ENCODE assay signal across 20 mouse cellular contexts in genomic region chr2:164898008-164898407, GRCm38 (mm10). TPM values are rescaled to one million over a fixed set of nuclear protein-coding genes. Genes with fewer than 3 reads are reported as not detected.
DNase-seq lines count a peak whose midpoint lies in the region; TF ChIP-seq lines count a peak whose summit lies in the region.
"Had no signal": no experiment of that assay in that cellular context is flagged by ENCODE, and none has a peak within 500 bp of the region (broad histone marks: within the 10 kb centered on the region; RNA-seq: fewer than 3 reads in every experiment).

No protein-coding gene starts in this region.

- no peak for TF ChIP-seq POLR2A in thymus, adult 2 months (IDR thresholded peaks at IDR 0.05; ENCODE audit: control insufficient read depth, extremely low read depth, insufficient read depth, low read length, poor library complexity)
- TF ChIP-seq POLR2A in kidney, adult 2 months (IDR thresholded peaks at IDR 0.05; ENCODE audit: low read depth, low read length): no peak

- H3K27ac ChIP-seq in thymus, adult 2 months (ENCODE audit: control insufficient read depth, insufficient read depth, low read length): no peak overlapping the region
- no peak overlapping the region for H3K27ac ChIP-seq in kidney, adult 2 months (ENCODE audit: insufficient read depth, low read depth, low read length)
- H3K27ac ChIP-seq: forebrain, embryonic 10.5 days; forebrain, embryonic 13.5 days; hindbrain, embryonic 12.5 days; hindbrain, embryonic 15.5 days had no signal

- peaks cover 76% of the 10 kb centered on the region for H3K36me3 ChIP-seq in thymus, adult 2 months (ENCODE audit: control insufficient read depth, insufficient read depth, low read length)
- H3K36me3 ChIP-seq in kidney, adult 2 months (ENCODE audit: control insufficient read depth, insufficient read depth, low read length): peaks cover 3% of the 10 kb centered on the region

- WGBS in thymus, adult 2 months: 97% methylated on average over 7 of the region's 7 CpGs
- 93% methylated on average over 7 of the region's 7 CpGs for WGBS in kidney, adult 2 months

- peaks cover 28% of the 10 kb centered on the region for H3K4me1 ChIP-seq in thymus, adult 2 months (replicated peaks; ENCODE audit: control insufficient read depth, insufficient read depth, low read length)
- no peaks in the 10 kb centered on the region for H3K4me1 ChIP-seq in kidney, adult 2 months (ENCODE audit: control insufficient read depth, insufficient read depth, low read length)
- H3K4me1 ChIP-seq: forebrain, embryonic 10.5 days; forebrain, embryonic 13.5 days; hindbrain, embryonic 12.5 days; hindbrain, embryonic 15.5 days had no signal

- TF ChIP-seq CTCF in thymus, adult 2 months (IDR thresholded peaks at IDR 0.05; ENCODE audit: borderline replicate concordance, control insufficient read depth, extremely low read depth, insufficient read depth, low read length, poor library complexity): no peak
- TF ChIP-seq CTCF in kidney, adult 2 months (conservative IDR thresholded peaks at IDR 0.05; ENCODE audit: insufficient read depth, insufficient read length, low read depth, low read length): no peak

- H3K27me3 ChIP-seq in thymus, adult 2 months (ENCODE audit: control insufficient read depth, insufficient read depth, low read length): no peaks in the 10 kb centered on the region
- H3K27me3 ChIP-seq in kidney, adult 2 months (replicated peaks; ENCODE audit: control insufficient read depth, insufficient read depth, low read length): no peaks in the 10 kb centered on the region
- H3K27me3 ChIP-seq: forebrain, embryonic 13.5 days; hindbrain, embryonic 15.5 days had no signal

- no peak overlapping the region for H3K4me3 ChIP-seq in thymus, adult 2 months (ENCODE audit: control insufficient read depth, insufficient read depth, low read length)
- H3K4me3 ChIP-seq in kidney, adult 2 months (ENCODE audit: insufficient read depth, low read depth, low read length): no peak overlapping the region
- H3K4me3 ChIP-seq: forebrain, embryonic 10.5 days; forebrain, embryonic 13.5 days; hindbrain, embryonic 12.5 days; hindbrain, embryonic 15.5 days had no signal

- peak; percentile 42 to 43 for DNase-seq in cerebellum, postnatal 10 days
- DNase-seq in cerebellum, postnatal 4 days (ENCODE audit: low spot score in 2 of 2): no peak
- peak; percentile 36 to 40 for DNase-seq in kidney, postnatal 25 days
- DNase-seq in kidney, adult 8-10 months: no peak
- peak; percentile 43 for DNase-seq in thymus, adult 2 months
- no peak for DNase-seq in thymus, postnatal 0 days (ENCODE audit: low spot score)
- peak; percentile 69 for DNase-seq in thymus, postnatal 4 days
- DNase-seq in kidney, adult 2 months: no peak
- DNase-seq: adrenal gland, adult 2 months; adrenal gland, postnatal 14 days; cerebellum, adult 11 months; cerebellum, adult 2 months; cerebellum, adult 9-11 months; cerebellum, postnatal 36 days; gastrocnemius, postnatal 14 days; heart, adult 18-20 months had no signal

RNA-seq across cellular contexts. Expression of gene Zfp335, which starts 13.5 kb away (rescaled TPM):
- polyA plus RNA-seq in thymus, adult 2 months (2012; rRNA removed): 92.6 and 99.0 TPM in 2 replicates
- polyA plus RNA-seq in thymus, postnatal 0 days (2015; fragmentation: Nextera tagmentation; extraction: Ambion mirVana): 8.6 and 9.5 TPM in 2 replicates
- polyA plus RNA-seq in kidney, adult 2 months (2012; rRNA removed): 20.4 and 25.7 TPM in 2 replicates

RNA-seq across cellular contexts. Expression of gene Pcif1, which starts 18.9 kb away (rescaled TPM):
- 79.7 and 87.9 TPM in 2 replicates for polyA plus RNA-seq in thymus, adult 2 months (2012; rRNA removed)
- 92.5 and 107 TPM in 2 replicates for polyA plus RNA-seq in thymus, postnatal 0 days (2015; fragmentation: Nextera tagmentation; extraction: Ambion mirVana)
- 37.2 and 43.1 TPM in 2 replicates for polyA plus RNA-seq in kidney, adult 2 months (2012; rRNA removed)

RNA-seq across cellular contexts. Expression of gene Pltp, which starts 40.5 kb away (rescaled TPM):
- polyA plus RNA-seq in thymus, adult 2 months (2012; rRNA removed): 227 and 263 TPM in 2 replicates
- 424 and 433 TPM in 2 replicates for polyA plus RNA-seq in thymus, postnatal 0 days (2015; fragmentation: Nextera tagmentation; extraction: Ambion mirVana)
- 39.6 and 41.5 TPM in 2 replicates for polyA plus RNA-seq in kidney, adult 2 months (2012; rRNA removed)

RNA-seq across cellular contexts. Expression of gene Mmp9, which starts 42.6 kb away (rescaled TPM):
- 29.1 and 31.7 TPM in 2 replicates for polyA plus RNA-seq in thymus, adult 2 months (2012; rRNA removed)
- 47.8 and 53.2 TPM in 2 replicates for polyA plus RNA-seq in thymus, postnatal 0 days (2015; fragmentation: Nextera tagmentation; extraction: Ambion mirVana)
- 1.7 and 1.8 TPM in 2 replicates for polyA plus RNA-seq in kidney, adult 2 months (2012; rRNA removed)

Comparison
In these comparisons a context has a peak if more than half of its experiments do, and no peak if none do; other contexts are left out.
1. DNase-seq: peak in cerebellum, postnatal 10 days (2 of 2), kidney, postnatal 25 days (2 of 2), thymus, adult 2 months (single experiment) and thymus, postnatal 4 days (single experiment); none in cerebellum, postnatal 4 days (0 of 2), kidney, adult 8-10 months (0 of 2), thymus, postnatal 0 days (single experiment) and kidney, adult 2 months (single experiment).